Mouse (Mus musculus) colon, adult 2 months (tissue): ENCODE results near the gene Tex26. TPM values are rescaled to one million over a fixed set of nuclear protein-coding genes. Genes with fewer than 3 reads are reported as not detected.

Experiments
- polyA plus RNA-seq: library from polyadenylated mRNA; depleted of rRNA; stranded (reverse); fragments of >200 nt; gene quantifications from 2 replicates; pipeline ENCODE4 v1.2.3, GENCODE M21; 2012; rRNA removed

Gene Tex26
- polyA plus RNA-seq = not detected in 2 replicates

GRCm38 (mm10) chr5:149439531-149440179, at the start of gene Tex26:
TSS of gene Tex26 (plus strand) at chr5:149439660.

GRCm38 (mm10) chr5:149411509-149412193, 27.8 kb upstream of the Tex26 start, which contains the start of gene Medag:
TSS of gene Medag (plus strand) at chr5:149411749.

Other genes with a start within 250 kb of the Tex26 start
- 13.0 and 14.8 TPM in 2 replicates for gene Alox5ap, start 174.9 kb upstream of the Tex26 start, polyA plus RNA-seq
- 4.3 and 7.3 TPM in 2 replicates for gene Medag, start 27.9 kb upstream of the Tex26 start, polyA plus RNA-seq
- gene Wdr95, start 89.0 kb downstream of the Tex26 start, polyA plus RNA-seq = not detected in 2 replicates
- gene Hsph1, start 196.7 kb downstream of the Tex26 start, polyA plus RNA-seq = 6.4 and 8.8 TPM in 2 replicates
- gene B3glct, start 238.6 kb downstream of the Tex26 start, polyA plus RNA-seq = 4.5 and 5.1 TPM in 2 replicates